Mouse (Mus musculus): ENCODE measurements around the gene Il6ra. TPM values are rescaled to one million over a fixed set of nuclear protein-coding genes. Genes with fewer than 3 reads are reported as not detected.
"Not testable (repeated sequence)": the region's sequence is repeated elsewhere in the genome, so short reads cannot be mapped to it uniquely, and the experiment has no call there.

The Il6ra gene
- total RNA-seq, 2 experiments from 2014 or later = 5.0 to 6.1 TPM

DNA sequence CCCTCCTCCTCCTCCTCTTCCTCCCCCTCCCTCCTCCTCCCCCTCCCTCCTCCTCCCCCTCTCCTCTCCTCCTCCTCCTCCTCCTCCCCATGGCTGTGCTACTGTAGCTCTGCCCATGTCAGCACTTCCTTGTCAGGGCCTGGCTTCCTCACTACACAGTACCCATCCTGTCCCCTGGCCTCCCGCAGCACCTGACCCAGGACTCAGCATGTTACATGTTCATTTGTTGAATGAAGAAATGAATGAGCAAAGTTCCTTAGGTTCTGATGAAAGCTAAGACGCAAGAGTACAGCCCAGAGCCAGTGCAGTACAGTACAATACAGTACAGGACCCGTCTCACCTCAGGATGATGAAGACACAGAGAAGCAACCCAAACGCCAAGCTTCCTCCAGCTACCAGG, 36.5 kb downstream of the Il6ra start:
- DNase-seq (ENCODE audit: low spot score in 2 of 2) = no peak

DNA sequence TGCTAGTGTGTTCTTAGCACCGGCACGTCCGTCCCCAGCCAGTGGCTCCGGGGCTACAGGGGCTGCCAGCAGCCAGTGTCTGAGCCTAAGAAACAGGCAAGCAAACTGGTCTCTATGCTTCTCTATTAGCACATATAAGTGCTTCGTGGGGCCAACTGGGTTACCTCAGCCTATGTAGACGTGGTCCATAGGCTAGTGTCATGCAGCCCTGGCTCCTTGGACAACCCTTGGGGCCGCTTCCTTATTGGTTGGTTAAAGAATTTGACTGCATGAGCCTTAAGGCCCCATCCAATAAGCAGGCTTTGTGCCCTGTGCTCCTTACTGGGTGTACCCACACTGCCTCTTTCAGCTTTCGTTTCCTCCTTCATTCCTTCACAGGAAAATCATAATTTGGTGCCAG, 37.2 kb downstream of the Il6ra start:
- no peak for DNase-seq (ENCODE audit: low spot score in 2 of 2)

DNA sequence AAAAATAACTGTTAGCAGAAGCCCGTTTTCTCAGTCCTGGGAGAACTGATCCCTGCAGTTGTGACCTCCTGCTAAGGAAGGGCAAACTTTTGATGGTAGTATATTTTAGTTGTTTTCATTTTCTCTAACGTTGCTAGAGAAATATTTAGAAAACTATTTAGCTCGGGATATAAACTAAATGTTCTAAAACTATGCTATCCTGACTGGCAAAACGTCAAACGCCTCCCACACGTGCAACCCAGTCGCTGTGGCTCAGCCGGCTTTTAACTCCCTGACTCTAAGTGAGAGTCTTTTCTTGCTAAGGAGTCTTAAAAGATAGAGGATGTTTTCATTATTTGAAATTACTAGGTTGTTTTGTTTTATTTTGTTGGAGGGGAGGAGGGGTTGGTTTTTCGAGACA, 38.0 kb downstream of the Il6ra start:
- DNase-seq (ENCODE audit: low spot score in 2 of 2) = no peak

DNA sequence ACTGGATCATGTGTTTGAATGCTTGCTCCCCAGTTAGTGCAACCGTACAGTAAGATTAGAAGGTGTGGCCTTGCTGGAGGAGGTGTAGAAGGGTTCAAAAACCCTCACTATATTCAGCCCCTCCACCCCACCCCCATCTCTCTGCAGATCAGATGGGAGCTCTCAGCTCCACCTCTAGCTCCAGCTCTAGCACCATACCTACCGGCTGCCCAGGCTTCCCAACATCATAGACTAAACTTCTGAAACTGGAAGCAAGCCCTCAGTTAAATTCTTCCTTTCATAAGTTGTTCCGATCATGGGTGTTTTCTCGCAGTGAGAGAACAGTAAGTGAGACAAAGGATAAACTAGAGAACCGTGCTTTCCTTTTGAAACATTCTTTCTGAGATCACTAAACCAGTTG, 38.9 kb downstream of the Il6ra start:
- DNase-seq (ENCODE audit: low spot score in 2 of 2) = no peak

GRCm38 (mm10) chr3:89872684-89873083, 40.3 kb downstream of the Il6ra start:
- DNase-seq (ENCODE audit: low spot score in 2 of 2) = no peak

GRCm38 (mm10) chr3:89872209-89872608, 40.8 kb downstream of the Il6ra start:
- no peak for DNase-seq (ENCODE audit: low spot score in 2 of 2)

DNA sequence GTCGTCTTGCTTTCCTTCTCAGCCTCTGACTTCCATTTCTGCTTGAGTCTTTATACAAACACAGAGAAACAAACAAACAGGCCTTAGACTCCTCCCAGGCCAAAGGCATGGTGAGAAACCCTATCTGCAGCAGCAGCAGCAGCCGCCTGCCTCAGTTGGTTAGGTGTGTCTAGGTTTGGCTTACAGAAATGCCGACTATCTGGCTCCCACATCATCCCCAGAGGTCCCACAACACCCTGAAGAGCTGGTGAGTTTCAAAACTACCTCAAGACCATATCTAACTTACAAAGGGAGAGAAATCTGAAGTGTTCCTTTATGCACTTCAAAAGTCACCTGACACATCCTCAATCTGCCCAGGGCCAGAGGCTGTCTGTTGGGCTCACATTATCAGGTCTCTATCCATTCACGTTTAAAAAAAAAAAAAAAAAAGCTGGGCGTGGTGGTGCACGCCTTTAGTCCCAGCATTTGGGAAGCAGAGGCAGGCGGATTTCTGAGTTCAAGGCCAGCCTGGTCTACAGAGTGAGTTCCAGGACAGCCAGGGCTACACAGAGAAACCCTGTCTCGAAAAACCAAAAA, 41.6 kb downstream of the Il6ra start:
- no peak for DNase-seq (ENCODE audit: low spot score in 2 of 2)

- no peak for DNase-seq (ENCODE audit: low spot score in 2 of 2)
These were observed 42.3 kb downstream of the Il6ra start for GRCm38 (mm10) chr3:89870472-89871271.

DNA sequence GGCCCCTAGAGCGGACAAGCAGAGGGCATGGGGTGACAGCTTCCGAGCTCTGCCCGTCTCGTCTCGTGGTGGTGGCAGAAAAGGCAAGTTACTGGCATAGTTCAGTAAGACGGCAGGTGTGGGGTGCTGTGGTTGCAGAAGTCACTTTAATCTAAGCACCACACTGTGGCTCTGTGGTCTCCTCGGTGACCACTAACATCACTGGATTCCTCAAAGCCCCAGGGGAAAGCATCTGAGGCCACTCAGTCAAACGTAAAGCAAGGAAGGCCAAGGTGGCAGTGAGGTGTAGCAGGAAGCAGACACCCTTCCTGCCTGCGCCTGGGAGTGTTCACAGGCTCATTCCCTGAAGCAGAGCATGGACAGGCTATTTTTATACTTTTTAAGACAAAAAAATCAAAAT, 43.4 kb downstream of the Il6ra start:
- no peak for DNase-seq (ENCODE audit: low spot score in 2 of 2)

DNA sequence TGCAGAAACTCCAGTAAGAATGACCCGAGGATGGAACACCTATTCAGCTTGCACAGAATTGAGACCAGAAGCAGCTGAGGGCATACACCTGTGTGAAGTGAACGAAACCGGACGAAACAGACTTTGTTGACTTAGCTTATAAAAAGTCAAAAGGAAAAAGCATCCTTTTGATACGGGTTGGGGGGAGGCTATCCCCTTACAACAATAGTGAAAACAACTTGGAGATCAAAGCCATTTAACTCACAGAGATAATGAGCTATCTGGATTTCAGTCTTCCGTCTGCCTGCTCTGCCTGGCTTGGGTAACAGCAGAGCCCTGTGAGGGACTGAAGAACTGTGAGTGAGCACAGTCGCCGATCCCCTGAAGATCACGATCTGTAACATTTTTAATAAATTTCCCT, 44.0 kb downstream of the Il6ra start:
- no peak for DNase-seq (ENCODE audit: low spot score in 2 of 2)

DNA sequence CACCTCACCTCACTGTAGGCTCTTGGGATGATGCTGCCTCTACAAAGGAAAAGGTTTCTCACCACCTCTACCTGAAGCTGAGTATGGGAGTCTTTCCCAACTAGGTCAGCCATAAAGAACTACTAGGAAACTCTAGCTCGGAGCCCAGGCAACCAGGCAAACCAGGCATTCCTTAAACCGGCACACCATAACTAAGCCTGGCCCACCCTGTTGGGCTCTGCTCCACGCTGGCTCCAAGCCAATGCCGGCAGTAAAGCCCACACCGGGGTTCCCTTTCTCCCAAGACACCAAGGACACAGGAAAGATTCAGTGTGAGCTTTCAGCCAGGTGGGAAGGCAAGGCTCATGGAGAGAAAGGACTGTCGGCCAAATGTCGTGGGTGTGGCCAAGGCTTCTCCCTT, 44.6 kb downstream of the Il6ra start:
- no peak for DNase-seq (ENCODE audit: low spot score in 2 of 2)

- DNase-seq (ENCODE audit: low spot score in 2 of 2) = peak in 1 of 2 experiments; percentile 46
These were observed 45.3 kb downstream of the Il6ra start for GRCm38 (mm10) chr3:89867651-89868050.

DNA sequence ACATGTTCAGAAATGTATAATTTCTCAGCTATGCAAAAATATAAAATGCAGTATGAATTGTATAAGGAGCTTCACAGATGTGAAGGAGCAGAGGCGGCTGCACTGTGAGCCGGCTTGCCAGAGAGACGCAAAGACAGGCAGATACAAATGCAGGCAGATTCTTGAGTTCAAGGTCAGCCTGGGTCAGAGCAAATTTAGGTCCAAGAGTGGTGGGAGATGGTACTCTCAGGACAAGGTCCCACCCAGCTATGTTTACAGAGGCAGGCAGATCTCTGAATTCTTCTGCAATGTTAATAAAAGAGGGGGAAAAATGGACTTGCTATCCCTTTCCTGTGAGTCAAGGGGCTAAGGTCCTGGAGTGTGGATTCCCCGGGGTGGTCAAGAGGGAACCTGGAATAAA, 47.2 kb downstream of the Il6ra start:
- no peak for DNase-seq (ENCODE audit: low spot score in 2 of 2)

GRCm38 (mm10) chr3:89865020-89865419, 48.0 kb downstream of the Il6ra start:
- no peak for DNase-seq (ENCODE audit: low spot score in 2 of 2)

DNA sequence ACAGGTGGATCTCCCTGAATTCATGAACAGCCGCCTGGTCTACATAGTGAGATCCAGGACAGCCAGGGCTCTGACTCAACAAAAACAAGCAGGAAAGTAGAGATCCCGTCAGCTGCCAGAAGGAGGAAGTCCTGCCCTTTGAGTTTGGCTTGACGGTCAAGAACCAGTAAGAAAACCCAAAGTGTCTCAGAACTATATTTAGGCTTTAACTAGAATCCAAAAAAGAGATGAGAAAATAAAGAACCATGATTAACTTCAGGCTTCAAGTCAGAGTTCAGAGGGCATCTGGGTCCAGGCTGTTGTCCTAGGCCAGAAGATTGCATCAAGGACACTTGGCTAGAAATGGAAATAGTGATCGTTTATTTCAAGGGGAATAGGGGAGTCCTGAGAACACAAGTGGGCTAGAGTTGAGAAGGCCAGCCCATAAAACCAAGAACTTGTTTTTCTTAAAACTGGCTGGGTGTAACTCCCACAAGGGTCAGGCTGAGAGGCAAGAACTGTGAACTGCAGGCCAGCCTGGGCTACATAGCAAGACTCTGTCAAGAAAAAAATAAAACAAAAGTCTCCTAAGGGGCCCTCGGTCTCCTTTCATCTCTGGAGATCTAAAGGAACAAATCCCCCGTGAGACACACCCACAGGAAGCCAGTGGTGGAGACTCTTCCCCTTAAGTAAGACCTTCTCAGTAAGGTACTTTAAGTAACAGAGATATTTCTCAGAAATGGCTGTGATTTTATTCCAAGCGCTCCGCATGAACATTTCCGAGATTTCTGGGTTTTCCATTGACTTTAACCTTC, 49.1 kb downstream of the Il6ra start:
- DNase-seq (ENCODE audit: low spot score in 2 of 2) = no peak

- not testable (repeated sequence) for DNase-seq (ENCODE audit: low spot score in 2 of 2)
These were observed 49.7 kb downstream of the Il6ra start for GRCm38 (mm10) chr3:89863276-89863675.

- no peak for DNase-seq (ENCODE audit: low spot score in 2 of 2)
These were observed 50.7 kb downstream of the Il6ra start for GRCm38 (mm10) chr3:89862182-89862761.

GRCm38 (mm10) chr3:89861070-89861469, 51.9 kb downstream of the Il6ra start:
- peak; percentile 54 to 59 for DNase-seq (ENCODE audit: low spot score in 2 of 2)

DNA sequence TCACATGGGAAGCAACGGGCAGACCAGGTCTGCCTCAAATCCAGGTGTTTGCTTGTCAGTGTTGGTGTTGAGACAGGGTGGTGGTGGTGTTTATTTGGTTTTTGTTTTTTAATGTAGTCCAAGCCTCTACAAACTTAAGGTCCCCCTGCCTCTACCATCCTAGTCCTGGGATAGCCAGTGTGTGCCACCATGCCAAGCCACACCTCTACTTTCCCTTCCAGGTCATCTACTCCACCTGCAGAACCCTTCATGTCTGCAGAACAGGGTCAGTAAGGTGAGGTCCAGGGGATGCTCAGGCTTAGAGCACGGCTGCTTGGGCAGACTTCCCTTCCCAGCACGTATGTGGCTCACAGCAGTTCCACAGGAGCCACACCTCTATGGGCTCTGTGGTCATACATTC, 52.7 kb downstream of the Il6ra start:
- no peak for DNase-seq (ENCODE audit: low spot score in 2 of 2)

- no peak for DNase-seq (ENCODE audit: low spot score in 2 of 2)
These were observed 53.1 kb downstream of the Il6ra start for GRCm38 (mm10) chr3:89859936-89860335.

GRCm38 (mm10) chr3:89858888-89859287, 54.1 kb downstream of the Il6ra start:
- DNase-seq (ENCODE audit: low spot score in 2 of 2) = peak; percentile 52 to 86

GRCm38 (mm10) chr3:89858123-89858522, 54.9 kb downstream of the Il6ra start:
- peak; percentile 40 to 55 for DNase-seq (ENCODE audit: low spot score in 2 of 2)
